In the genomic region with DNA sequence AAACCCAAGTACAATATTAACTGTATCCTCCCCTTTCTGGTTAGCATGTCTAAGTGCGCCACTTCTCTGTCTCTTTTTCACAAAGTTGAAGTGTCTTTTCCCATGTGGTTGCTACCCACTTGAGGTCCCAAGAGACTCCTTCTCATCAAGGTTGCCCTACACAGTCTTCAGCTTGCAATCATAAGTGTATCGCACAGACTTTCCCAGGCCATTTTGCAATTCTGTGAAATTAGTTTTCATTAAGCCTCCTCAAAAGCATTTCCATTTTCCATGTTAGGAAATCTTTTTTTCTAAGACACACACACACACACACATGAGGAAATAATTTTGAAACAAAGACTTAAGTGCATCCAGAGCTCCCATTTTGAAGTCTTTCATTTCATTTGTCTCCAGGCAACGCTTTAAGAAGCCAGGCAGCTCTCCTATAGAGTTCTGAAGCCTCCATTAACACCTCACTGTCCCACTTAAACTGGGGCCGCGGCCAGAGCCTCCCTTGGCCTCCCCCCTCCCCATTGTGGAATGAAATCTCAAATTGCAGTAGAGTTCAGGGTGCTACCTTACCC, we compare ENCODE assay signal across 24 mouse cellular contexts. TPM values are rescaled to one million over a fixed set of nuclear protein-coding genes. Genes with fewer than 3 reads are reported as not detected.
DNase-seq lines count a peak whose midpoint lies in the region; ATAC-seq and TF ChIP-seq lines count a peak whose summit lies in the region.
"Had no signal": no experiment of that assay in that cellular context is flagged by ENCODE, and none has a peak within 500 bp of the region (broad histone marks: within the 10 kb centered on the region; RNA-seq: fewer than 3 reads in every experiment).

No protein-coding gene starts in this region.

- no peak for ATAC-seq in embryonic facial prominence, embryonic 13.5 days (ENCODE audit: insufficient number of reproducible peaks, insufficient read depth, low FRiP score, low TSS enrichment, low read depth)
- no peak for ATAC-seq in limb, embryonic 11.5 days (ENCODE audit: insufficient number of reproducible peaks, low FRiP score, low TSS enrichment, low read depth)
- no peak for ATAC-seq in megakaryocyte-erythroid progenitor cell, adult 5-6 weeks (replicated peaks; ENCODE audit: low FRiP score, low TSS enrichment, poor library complexity, severe bottlenecking)
- ATAC-seq: midbrain, embryonic 15.5 days had no signal

- 38% methylated on average over 5 of the region's 5 CpGs for WGBS in lung, adult 2 months
- 30% methylated on average over 5 of the region's 5 CpGs for WGBS in embryonic facial prominence, embryonic 13.5 days
- WGBS in limb, embryonic 11.5 days, result 39% methylated on average over 5 of the region's 5 CpGs

- peak; percentile 18 for DNase-seq in lung, postnatal 36 days
- DNase-seq in lung, adult 2 months, result no peak
- no peak for DNase-seq in limb, embryonic 11.5 days (ENCODE audit: low spot score)
- DNase-seq in heart, adult 9 months (ENCODE audit: low spot score in 2 of 2), result no peak
- DNase-seq in spleen, adult 12 weeks (ENCODE audit: low spot score), result no peak
- DNase-seq: adrenal gland, postnatal 10 days; B cell, adult 2 months; cerebellum, adult 2 months; cerebellum, postnatal 25 days; heart, postnatal 4 days; kidney, adult 2 months; kidney, postnatal 10 days; liver; thymus, postnatal 36 days had no signal

- peak overlapping the region; percentile 21; the same call in 1 of the 2 replicates for H3K4me2 ChIP-seq in embryonic facial prominence, embryonic 13.5 days
- H3K4me2 ChIP-seq in limb, embryonic 11.5 days (ENCODE audit: low read depth, severe bottlenecking), result no peak overlapping the region
- H3K4me2 ChIP-seq: forebrain, embryonic 12.5 days; hindbrain, embryonic 15.5 days; liver, embryonic 15.5 days; midbrain, embryonic 15.5 days; neural tube, embryonic 13.5 days had no signal

- no peak overlapping the region for H3K9ac ChIP-seq in embryonic facial prominence, embryonic 13.5 days
- H3K9ac ChIP-seq in limb, embryonic 11.5 days (ENCODE audit: low read length), result no peak overlapping the region
- H3K9ac ChIP-seq: forebrain, embryonic 12.5 days; hindbrain, embryonic 15.5 days; liver, embryonic 15.5 days; midbrain, embryonic 15.5 days; neural tube, embryonic 13.5 days had no signal

- peak overlapping the region; percentile 94 for H3K27ac ChIP-seq in embryonic facial prominence, embryonic 13.5 days
- H3K27ac ChIP-seq in limb, embryonic 11.5 days (replicated peaks; ENCODE audit: low read depth, low read length), result 0 out of 2 replicates have a peak overlapping the region, but pooled peaks have one; percentile 36
- H3K27ac ChIP-seq: forebrain, embryonic 12.5 days; hindbrain, embryonic 15.5 days; liver, embryonic 15.5 days; midbrain, embryonic 15.5 days; neural tube, embryonic 13.5 days had no signal

- no peaks in the 10 kb centered on the region for H3K36me3 ChIP-seq in embryonic facial prominence, embryonic 13.5 days
- no peaks in the 10 kb centered on the region for H3K36me3 ChIP-seq in limb, embryonic 11.5 days (ENCODE audit: control insufficient read depth, insufficient read depth, low read length)
- H3K36me3 ChIP-seq: forebrain, embryonic 12.5 days; G1E; hindbrain, embryonic 15.5 days; liver, embryonic 15.5 days; midbrain, embryonic 15.5 days; neural tube, embryonic 13.5 days had no signal

- H3K4me1 ChIP-seq in lung, adult 2 months (ENCODE audit: control insufficient read depth, insufficient read depth, low read length), result no peaks in the 10 kb centered on the region
- peaks cover 75% of the 10 kb centered on the region for H3K4me1 ChIP-seq in embryonic facial prominence, embryonic 13.5 days
- H3K4me1 ChIP-seq in limb, embryonic 11.5 days (ENCODE audit: control insufficient read depth, insufficient read depth, low read length), result peaks cover 28% of the 10 kb centered on the region
- H3K4me1 ChIP-seq: liver, embryonic 15.5 days; megakaryocyte, embryonic 14.5 days; neural tube, embryonic 13.5 days had no signal

- H3K27me3 ChIP-seq in embryonic facial prominence, embryonic 13.5 days, result no peaks in the 10 kb centered on the region
- no peaks in the 10 kb centered on the region for H3K27me3 ChIP-seq in limb, embryonic 11.5 days (ENCODE audit: control insufficient read depth, insufficient read depth, low read length)
- H3K27me3 ChIP-seq: forebrain, embryonic 12.5 days; hindbrain, embryonic 15.5 days; liver, embryonic 15.5 days; midbrain, embryonic 15.5 days; neural tube, embryonic 13.5 days had no signal

- no peaks in the 10 kb centered on the region for H3K9me3 ChIP-seq in embryonic facial prominence, embryonic 13.5 days
- no peaks in the 10 kb centered on the region for H3K9me3 ChIP-seq in limb, embryonic 11.5 days (ENCODE audit: control insufficient read depth, low read length)
- H3K9me3 ChIP-seq: forebrain, embryonic 12.5 days; hindbrain, embryonic 15.5 days; liver, embryonic 15.5 days; megakaryocyte, embryonic 14.5 days; midbrain, embryonic 15.5 days; neural tube, embryonic 13.5 days had no signal

- H3K4me3 ChIP-seq in lung, adult 2 months (replicated peaks; ENCODE audit: extremely low read depth, low read depth, low read length), result no peak overlapping the region
- H3K4me3 ChIP-seq in embryonic facial prominence, embryonic 13.5 days, result no peak overlapping the region
- H3K4me3 ChIP-seq in limb, embryonic 11.5 days (ENCODE audit: low read depth, low read length), result no peak overlapping the region
- H3K4me3 ChIP-seq: erythroblast, embryonic 14.5 days; forebrain, embryonic 12.5 days; hindbrain, embryonic 15.5 days; liver, embryonic 15.5 days; megakaryocyte, embryonic 14.5 days; midbrain, embryonic 15.5 days; neural tube, embryonic 13.5 days had no signal

- no peak for TF ChIP-seq POLR2A in lung, adult 2 months (IDR thresholded peaks at IDR 0.05; ENCODE audit: borderline replicate concordance, extremely low read depth, low read depth, low read length)

- TF ChIP-seq CTCF in lung, adult 2 months (IDR thresholded peaks at IDR 0.05; ENCODE audit: insufficient read depth, low read length), result no peak

RNA-seq across cellular contexts. Expression of a gene that starts 7.5 kb away (rescaled TPM):
- polyA plus RNA-seq in lung, adult 2 months (2012; rRNA removed), result 49.7 and 71.8 TPM in 2 replicates
- polyA plus RNA-seq in embryonic facial prominence, embryonic 13.5 days (2015; fragmentation: Nextera tagmentation; extraction: Ambion mirVana), result 108 and 136 TPM in 2 replicates
- polyA plus RNA-seq in limb, embryonic 11.5 days (2014; fragmentation: Nextera tagmentation; extraction: Ambion mirVana), result 7.5 and 10.3 TPM in 2 replicates
- not detected in 2 replicates for total RNA-seq in megakaryocyte-erythroid progenitor cell, adult 5-6 weeks (2014; fragmentation: Nextera tagmentation)
- total RNA-seq in megakaryocyte-erythroid progenitor cell, adult 5-6 weeks (2017), result not detected in 2 replicates
- polyA plus RNA-seq: G1E had no signal
